Mouse (Mus musculus) liver, adult 2 months (tissue): ENCODE data around the gene Phf21a.

ENCODE experiments used
- CTCF ChIP-seq: fragments of 200-500 bp; IDR thresholded peaks from 2 replicates; pipeline ENCODE4 v1.5.1; 2011; ENCODE audit warnings: low read depth, low read length, control low read depth
- POLR2A ChIP-seq: fragments of 200-500 bp; IDR thresholded peaks from 2 replicates; pipeline ENCODE4 v1.6.1; 2011; ENCODE audit warnings: low read length, control low read depth; ENCODE audit not compliant: insufficient read depth; ENCODE audit errors: extremely low read depth

- no peak for TF ChIP-seq CTCF
- TF ChIP-seq POLR2A, result no peak
Observed at GRCm38 (mm10) chr2:92408309-92409045, 315.6 kb downstream of the Phf21a start.
